Mouse (Mus musculus) CH12.LX (cell line): ENCODE results near the gene Rnf181. TPM values are rescaled to one million over a fixed set of nuclear protein-coding genes. Genes with fewer than 3 reads are reported as not detected.

Source experiments
- DNase-seq: peaks from one replicate; pipeline ENCODE4 v3.0.0-alpha.2; 2013; ENCODE audit errors: extremely low read depth
- H3K27ac ChIP-seq: 2 replicates; pipeline ENCODE4 v1.5.1; 2012; ENCODE audit warnings: low read depth, mild to moderate bottlenecking, control low read depth, moderate library complexity; ENCODE audit not compliant: insufficient read depth
- H3K27me3 ChIP-seq: replicated peaks from 2 replicates; pipeline ENCODE3; 2012; ENCODE audit warnings: inconsistent platforms
- H3K36me3 ChIP-seq, 2 experiments: replicated peaks in 1 of 2; 2 replicates each; pipeline versions ENCODE3 to v1.6.1; 2012; ENCODE audit warnings: inconsistent platforms in 1 of 2, low read length in 1 of 2, mild to moderate bottlenecking in 1 of 2, mixed read lengths in 1 of 2, moderate library complexity in 1 of 2; ENCODE audit not compliant: control insufficient read depth in 1 of 2, insufficient read depth in 1 of 2
- H3K4me1 ChIP-seq, 2 experiments: 2 replicates each; pipeline ENCODE4 v1.6.1; 2012; ENCODE audit warnings: inconsistent platforms in 1 of 2, moderate library complexity in 1 of 2; ENCODE audit not compliant: insufficient read depth in 2 of 2, control insufficient read depth in 1 of 2
- H3K4me2 ChIP-seq: 2 replicates; pipeline ENCODE4 v1.6.1; 2012; ENCODE audit warnings: low read depth, mild to moderate bottlenecking, control low read depth; ENCODE audit not compliant: poor library complexity, insufficient read depth, severe bottlenecking
- H3K4me3 ChIP-seq, 3 experiments: fragments of 150-350 bp in 1 of 3; sonication (generic) in 1 of 3; replicated peaks in 1 of 3; 2 replicates each; pipeline versions ENCODE3 to v1.5.1; 2011 to 2012; ENCODE audit warnings: low read depth in 2 of 3, low read length in 2 of 3, mild to moderate bottlenecking in 2 of 3, moderate library complexity in 2 of 3, control low read depth in 1 of 3, improper control_type of control experiment in 1 of 3, inconsistent platforms in 1 of 3, mixed read lengths in 1 of 3; ENCODE audit not compliant: poor library complexity in 1 of 3
- H3K79me2 ChIP-seq: replicated peaks from 2 replicates; pipeline ENCODE4 v1.6.1; 2012; ENCODE audit warnings: mild to moderate bottlenecking, moderate library complexity; ENCODE audit not compliant: control insufficient read depth, poor library complexity, insufficient read depth, severe bottlenecking; ENCODE audit errors: extremely low read depth
- H3K9ac ChIP-seq: 2 replicates; pipeline ENCODE4 v1.6.1; 2012; ENCODE audit warnings: low read depth, mild to moderate bottlenecking, control low read depth, moderate library complexity; ENCODE audit not compliant: insufficient read depth
- H3K9me3 ChIP-seq: replicated peaks from 2 replicates; pipeline ENCODE3; 2012; ENCODE audit warnings: low read length, inconsistent platforms, mixed read lengths
- BHLHE40 ChIP-seq: IDR thresholded peaks from 2 replicates; pipeline ENCODE4 v1.6.1; 2011; ENCODE audit warnings: mild to moderate bottlenecking, low read depth, low read length, improper control_type of control experiment
- CHD1 ChIP-seq: IDR thresholded peaks from 2 replicates; pipeline ENCODE4 v1.6.1; 2012; ENCODE audit warnings: low read depth, low read length, improper control_type of control experiment, inconsistent platforms
- CHD2 ChIP-seq: IDR thresholded peaks from 2 replicates; pipeline ENCODE4 v1.6.1; 2011; ENCODE audit warnings: low read length, improper control_type of control experiment
- E2F4 ChIP-seq: IDR thresholded peaks from 2 replicates; pipeline ENCODE4 v1.6.1; 2011; ENCODE audit warnings: low read depth, low read length, improper control_type of control experiment; ENCODE audit not compliant: insufficient replicate concordance
- GABPA ChIP-seq: IDR thresholded peaks from 2 replicates; pipeline ENCODE4 v1.6.1; 2012; ENCODE audit warnings: low read depth, low read length, improper control_type of control experiment, inconsistent platforms; ENCODE audit not compliant: insufficient replicate concordance
- HCFC1 ChIP-seq: IDR thresholded peaks from 2 replicates; pipeline ENCODE4 v1.6.1; 2012; ENCODE audit warnings: low read depth, mild to moderate bottlenecking, inconsistent platforms, low read length, improper control_type of control experiment
- IRF4 ChIP-seq: IDR thresholded peaks from 2 replicates; pipeline ENCODE4 v1.6.1; 2014; ENCODE audit warnings: low read depth, mild to moderate bottlenecking, inconsistent platforms, low read length, improper control_type of control experiment
- JUN ChIP-seq: IDR thresholded peaks from 2 replicates; pipeline ENCODE4 v1.6.1; 2011; ENCODE audit warnings: low read depth, mild to moderate bottlenecking, low read length, improper control_type of control experiment, moderate library complexity; ENCODE audit not compliant: insufficient read depth
- JUND ChIP-seq: conservative IDR thresholded peaks from 2 replicates; pipeline ENCODE4 v1.6.1; 2011; ENCODE audit warnings: low read depth, low read length, improper control_type of control experiment
- KAT2A ChIP-seq: IDR thresholded peaks from 2 replicates; pipeline ENCODE4 v1.6.1; 2012; ENCODE audit warnings: low read length, improper control_type of control experiment, inconsistent platforms; ENCODE audit not compliant: insufficient replicate concordance
- MAZ ChIP-seq: IDR thresholded peaks from 2 replicates; pipeline ENCODE4 v1.6.1; 2012; ENCODE audit warnings: low read depth, mild to moderate bottlenecking, inconsistent platforms, low read length, improper control_type of control experiment, moderate library complexity
- MXI1 ChIP-seq: IDR thresholded peaks from 2 replicates; pipeline ENCODE4 v1.6.1; 2011; ENCODE audit warnings: mild to moderate bottlenecking, low read depth, low read length, improper control_type of control experiment
- MYC ChIP-seq: IDR thresholded peaks from 2 replicates; pipeline ENCODE4 v1.6.1; 2011; ENCODE audit warnings: low read depth, mild to moderate bottlenecking, improper control_type of control experiment, low read length
- NELFE ChIP-seq: IDR thresholded peaks from 2 replicates; pipeline ENCODE4 v1.6.1; 2011; ENCODE audit warnings: low read depth, low read length, improper control_type of control experiment
- RCOR1 ChIP-seq: conservative IDR thresholded peaks from 2 replicates; pipeline ENCODE4 v1.6.1; 2012; ENCODE audit warnings: low read depth, mild to moderate bottlenecking, inconsistent platforms, low read length, improper control_type of control experiment
- SMC3 ChIP-seq: IDR thresholded peaks from 2 replicates; pipeline ENCODE4 v1.6.1; 2011; ENCODE audit warnings: low read depth, low read length, improper control_type of control experiment
- USF1 ChIP-seq: IDR thresholded peaks from 2 replicates; pipeline ENCODE4 v1.6.1; 2014; ENCODE audit warnings: low read depth, mild to moderate bottlenecking, inconsistent platforms, low read length, improper control_type of control experiment
- ZMIZ1 ChIP-seq: IDR thresholded peaks from 2 replicates; pipeline ENCODE4 v1.6.1; 2012; ENCODE audit warnings: low read depth, mild to moderate bottlenecking, inconsistent platforms, low read length, improper control_type of control experiment
- dilution Hi-C: fragments of 300-500 bp; cut with MboI; formaldehyde crosslinking; loops from 2 replicates; pipeline ENCODE4 v1.14.3; 2020; ENCODE audit warnings: low sequenced_read_pairs; ENCODE audit not compliant: extremely low pct_unique_long_range_greater_than_20kb, extremely low pct_ligation_motif_present
- in situ Hi-C: fragments of 300-500 bp; cut with MboI; formaldehyde crosslinking; loops from 3 replicates; pipeline ENCODE4 v1.14.3; 2019; ENCODE audit warnings: low sequenced_read_pairs, low pct_ligation_motif_present, low pct_unique_long_range_greater_than_20kb, mixed read lengths
- polyA plus RNA-seq: library from polyadenylated mRNA; unstranded; fragments of >175 nt; gene quantifications from 2 replicates; pipeline ENCODE4 v1.2.1, GENCODE M21; 2012; ENCODE audit warnings: low read depth; ENCODE audit not compliant: insufficient read length
- total RNA-seq, 2 experiments: library from RNA; depleted of rRNA; stranded (reverse); fragments of 300-350 nt in 1 of 2; fragments of >200 nt in 1 of 2; gene quantifications; 2 replicates each; pipeline ENCODE4 v1.2.3; 2012 to 2014

Gene Rnf181
- total RNA-seq (2012; rRNA removed) (51.0 and 63.2 TPM in 2 replicates), total RNA-seq (2014; rRNA removed) (64.0 and 83.2 TPM in 2 replicates), polyA plus RNA-seq (73.7 and 88.7 TPM in 2 replicates)

GRCm38 (mm10) chr6:72366844-72367443 lies at the start of gene Rnf181:
Gene Rnf181, minus strand, starts transcription at chr6:72366956.
- dilution Hi-C loops: no loop called here
- DNase-seq: no peak
- Histone ChIP-seq H3K4me3 (no peak within 1 kb of the TSS), H3K9me3 (no peaks in the 10 kb centered on the region), H3K4me2 (no peak within 1 kb of the TSS), H3K36me3 (no peaks in the 10 kb centered on the region), H3K27ac (no peak within 1 kb of the TSS), H3K27me3 (peaks cover 3% of the 10 kb centered on the region), H3K4me1 (peaks cover 0 to 3% of the 10 kb centered on the region in 2 experiments; a peak in 1 of 4 replicates), H3K79me2 (peaks cover 2% of the 10 kb centered on the region), H3K9ac (no peak within 1 kb of the TSS)
- in situ Hi-C loops: no loop called here
- TF ChIP-seq JUN: no peak
- TF ChIP-seq MYC: no peak
- no peak for TF ChIP-seq CHD2
- TF ChIP-seq JUND: no peak
- no peak for TF ChIP-seq MXI1
- TF ChIP-seq SMC3: no peak
- no peak for TF ChIP-seq MAZ
- no peak for TF ChIP-seq CHD1
- no peak for TF ChIP-seq USF1
- TF ChIP-seq GABPA: no peak
- TF ChIP-seq ZMIZ1: no peak
- no peak for TF ChIP-seq E2F4
- no peak for TF ChIP-seq HCFC1
- TF ChIP-seq NELFE: no peak
- TF ChIP-seq BHLHE40: no peak
- TF ChIP-seq IRF4: no peak
- TF ChIP-seq RCOR1: no peak
- no peak for TF ChIP-seq KAT2A
